Mouse (Mus musculus) gastrocnemius, postnatal 14 days (tissue): ENCODE data around the gene Morn5. TPM values are rescaled to one million over a fixed set of nuclear protein-coding genes. Genes with fewer than 3 reads are reported as not detected.

ENCODE experiments used
- DNase-seq: peaks from one replicate; pipeline ENCODE4 v3.0.0; 2021; ENCODE audit warnings: mixed read lengths
- intact Hi-C: fragments of 180-260 bp; cut with DNase I; formaldehyde crosslinking; loops from one replicate; pipeline ENCODE4 v1.15.1; 2025; ENCODE audit warnings: low total_unique reads
- long read RNA-seq, 2 experiments: library from polyadenylated mRNA; stranded (forward); transcript quantifications; one replicate each; pipeline ENCODE4 v2.0.0; 2021
- total RNA-seq, 2 experiments: library from RNA; stranded (reverse); gene quantifications; 2 replicates each; pipeline ENCODE4 v1.2.3; 2021

Morn5 gene
- not detected for total RNA-seq
- long read RNA-seq, experiment 1: 0 reads
- long read RNA-seq, experiment 2: 0 reads

DNA sequence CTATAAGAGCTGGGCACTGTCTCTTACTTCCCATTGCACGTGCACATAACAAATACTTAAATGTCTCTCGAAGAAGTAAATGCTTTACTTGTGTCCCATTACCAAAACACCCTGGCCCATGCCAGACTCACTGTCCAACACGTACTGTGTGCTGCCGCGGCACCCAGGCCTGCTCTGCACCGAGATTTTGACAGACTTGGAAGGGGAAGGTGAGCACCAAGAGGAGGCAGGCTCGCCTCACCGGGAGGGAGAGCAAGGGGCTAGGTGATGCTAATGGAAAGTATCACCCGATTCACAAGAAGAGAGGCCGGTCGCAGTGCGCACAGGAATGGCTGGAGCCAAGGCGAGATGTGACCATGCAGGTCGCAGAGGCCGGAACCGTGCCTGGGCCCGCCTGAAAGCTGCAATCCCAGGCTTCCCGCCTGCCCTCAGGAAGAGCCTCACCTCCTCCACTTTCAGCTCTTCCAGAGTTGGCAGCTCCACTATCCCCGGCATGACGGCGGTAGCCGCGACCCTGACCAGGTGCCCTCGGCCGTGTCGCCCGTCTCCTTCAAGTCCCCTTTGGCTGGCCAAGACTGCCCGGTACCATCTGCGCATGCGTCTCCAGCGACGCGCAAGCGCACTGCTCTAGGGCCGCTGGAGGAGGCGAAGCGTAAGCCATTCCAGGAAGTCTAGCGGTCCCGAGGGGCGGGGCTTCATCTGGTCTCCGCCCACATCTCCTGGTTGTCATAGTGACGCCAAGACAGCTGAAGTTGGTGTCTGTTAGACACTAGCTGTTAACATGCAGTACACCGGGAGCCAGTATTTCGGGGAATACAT is at the start of gene Morn5, which contains the start of gene Ndufa8:
TSS of gene Morn5 (plus strand) at position 711 of the 819 bp plus-strand sequence.
TSS of gene Ndufa8 (minus strand) at position 659 of the 819 bp plus-strand sequence.
- intact Hi-C loops: no loop called here
- DNase-seq: peak; percentile 97

DNA sequence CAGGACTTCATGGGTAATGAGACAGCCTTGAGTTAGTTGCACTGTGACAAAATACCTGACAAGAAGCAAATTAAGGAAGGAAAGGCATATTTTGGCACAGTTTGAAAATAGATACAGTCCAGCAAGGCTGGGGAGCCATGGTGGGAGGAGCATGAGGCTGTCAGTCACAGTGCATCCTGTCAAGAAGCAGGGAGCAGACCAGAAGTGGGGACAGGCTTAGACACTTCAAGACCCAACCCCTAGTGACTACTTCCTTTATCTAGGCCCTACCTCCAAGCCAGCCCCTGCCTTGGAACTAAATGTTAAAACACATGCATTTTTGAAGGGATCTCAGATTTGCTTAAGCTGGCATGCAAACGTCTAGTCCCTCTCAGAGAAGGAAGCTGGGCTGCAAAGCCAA is 48.9 kb upstream of the Morn5 start:
- intact Hi-C loops: no loop called here
- DNase-seq: no peak

DNA sequence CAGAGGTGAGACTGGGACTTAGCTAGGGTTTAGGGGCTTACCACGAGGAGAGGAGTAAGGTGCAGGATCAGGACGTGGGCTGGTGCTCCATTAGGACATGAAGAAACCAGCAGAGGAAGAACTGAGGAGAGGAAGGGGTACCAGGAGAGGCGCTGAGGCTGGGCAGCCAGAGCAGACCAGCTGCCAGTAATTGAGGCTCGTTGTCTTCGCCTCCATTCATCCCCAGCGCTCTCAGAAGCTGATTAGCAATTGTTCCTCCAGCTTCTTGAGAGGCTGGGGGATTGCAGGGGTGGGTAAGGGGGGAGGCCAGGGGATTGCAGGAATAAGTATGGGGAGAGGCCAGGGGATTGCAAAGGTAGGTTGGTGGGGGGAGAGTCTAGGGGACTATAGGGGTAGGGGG is 47.1 kb upstream of the Morn5 start:
- intact Hi-C loops: no loop called here
- DNase-seq: no peak

DNA sequence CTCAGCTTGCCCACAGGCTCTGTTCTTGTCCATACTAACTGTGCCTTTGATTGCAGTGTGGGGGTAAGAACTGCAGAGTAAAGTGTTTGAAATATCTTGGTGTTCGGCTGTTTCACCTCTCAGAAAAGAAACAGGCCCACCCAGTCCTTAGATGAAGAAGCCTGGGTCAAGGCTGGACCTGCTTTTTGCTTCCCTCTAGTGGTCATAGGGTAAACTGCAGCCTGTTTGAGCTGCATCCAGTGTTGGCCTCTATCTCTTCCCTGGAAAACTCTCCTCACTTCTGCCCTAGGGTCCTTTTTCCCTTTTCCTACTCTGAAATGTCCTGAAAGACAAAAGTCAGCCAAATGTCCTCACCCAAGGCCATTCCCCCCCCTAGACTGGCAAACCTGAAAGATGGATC is 41.2 kb upstream of the Morn5 start:
- intact Hi-C loops: loop anchor here (5.0 kb wide), 1 partner anchor 264 kb away; no protein-coding TSS in a partner anchor
- DNase-seq: peak; percentile 25

DNA sequence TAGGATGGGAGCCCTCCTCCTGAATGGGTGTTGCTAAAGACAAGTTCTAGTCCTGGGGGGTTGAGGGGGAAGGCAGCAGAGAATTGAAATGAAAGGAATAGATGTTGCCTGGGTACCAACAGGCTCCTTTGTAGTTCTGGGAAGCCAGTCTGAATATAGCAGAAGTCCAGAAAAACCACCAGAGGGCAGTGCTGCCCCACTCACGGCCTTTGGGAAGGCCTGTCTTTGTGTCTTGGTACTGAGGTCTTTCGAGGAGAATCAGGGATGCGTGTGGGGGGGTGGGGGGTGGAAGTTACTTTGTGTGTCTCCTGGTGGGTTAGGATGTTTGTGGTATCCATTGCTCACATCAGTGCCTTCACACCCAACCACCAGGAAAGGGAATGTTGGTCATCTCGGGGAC is 39.9 kb upstream of the Morn5 start:
- DNase-seq: peak; percentile 70
- intact Hi-C loops: loop anchor here (1.0 to 5.0 kb wide), 2 partner anchors 205 to 263 kb away; no protein-coding TSS in a partner anchor

DNA sequence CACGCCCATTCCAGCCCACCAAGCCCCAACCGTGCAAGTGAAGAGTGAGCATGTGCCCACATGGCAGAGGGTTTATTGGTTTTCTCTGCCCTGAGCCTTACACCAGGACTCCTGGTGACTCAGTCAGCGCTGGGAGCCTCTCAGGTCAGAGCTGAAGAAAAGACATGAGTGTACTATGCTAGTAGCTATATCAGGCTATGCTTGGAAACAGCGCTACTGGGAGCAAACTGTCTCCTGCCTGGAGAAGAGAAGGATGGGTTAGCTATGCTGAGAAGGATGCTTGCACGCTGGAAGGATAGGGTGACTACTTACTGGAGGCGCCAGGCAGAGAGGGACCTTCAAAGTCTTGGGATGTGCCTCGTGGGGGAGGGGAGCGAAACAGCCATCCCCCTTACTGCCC is 38.7 kb upstream of the Morn5 start:
- intact Hi-C loops: no loop called here

DNA sequence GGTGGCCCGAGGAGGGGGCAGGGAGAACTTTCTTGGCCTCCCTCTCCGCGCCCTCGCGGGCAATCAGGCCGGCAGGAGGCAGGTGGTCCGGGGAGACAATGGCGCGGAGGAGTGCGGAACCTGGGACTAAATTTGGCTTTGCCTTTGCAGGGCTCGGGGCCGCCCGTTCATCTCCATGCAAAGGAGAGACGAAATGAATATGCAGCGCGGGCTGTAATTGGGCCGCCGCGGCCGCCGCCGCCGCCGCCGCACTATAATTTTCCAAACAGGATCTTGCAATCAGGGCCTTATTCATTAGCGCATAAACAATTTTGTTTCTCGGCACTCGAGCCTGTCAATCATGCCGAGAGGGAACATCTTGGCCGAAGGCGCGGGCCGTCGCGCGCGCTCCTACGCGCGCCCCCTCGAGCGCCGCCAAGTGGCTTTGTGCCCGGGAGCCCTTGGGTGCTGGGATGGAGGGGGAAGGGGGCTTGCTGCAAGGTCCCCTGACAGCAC is 37.9 kb upstream of the Morn5 start:
- intact Hi-C loops: no loop called here
- DNase-seq: no peak

More for the DNA sequence above, 38.7 kb upstream of the Morn5 start:
- DNase-seq: no peak

DNA sequence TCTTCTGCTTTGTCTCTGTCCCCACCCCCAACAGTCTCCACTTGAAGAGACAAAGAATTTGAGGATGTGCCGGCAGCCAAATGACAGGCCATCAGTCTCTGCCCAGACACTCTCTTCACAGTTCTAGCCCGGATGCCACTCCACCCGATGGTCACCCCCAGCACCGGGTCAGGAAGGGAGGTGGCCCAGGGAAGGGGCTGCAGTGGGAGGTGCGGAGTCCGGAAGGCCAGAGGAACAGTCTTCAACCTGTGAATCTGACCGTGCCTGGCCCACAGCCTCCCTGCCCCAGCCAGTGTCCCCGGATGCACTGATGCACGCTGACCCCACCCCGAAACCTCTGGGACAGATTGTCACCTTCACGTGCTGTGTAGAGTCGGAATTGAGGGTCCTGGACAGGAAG is 36.2 kb upstream of the Morn5 start:
- DNase-seq: no peak
- intact Hi-C loops: no loop called here

DNA sequence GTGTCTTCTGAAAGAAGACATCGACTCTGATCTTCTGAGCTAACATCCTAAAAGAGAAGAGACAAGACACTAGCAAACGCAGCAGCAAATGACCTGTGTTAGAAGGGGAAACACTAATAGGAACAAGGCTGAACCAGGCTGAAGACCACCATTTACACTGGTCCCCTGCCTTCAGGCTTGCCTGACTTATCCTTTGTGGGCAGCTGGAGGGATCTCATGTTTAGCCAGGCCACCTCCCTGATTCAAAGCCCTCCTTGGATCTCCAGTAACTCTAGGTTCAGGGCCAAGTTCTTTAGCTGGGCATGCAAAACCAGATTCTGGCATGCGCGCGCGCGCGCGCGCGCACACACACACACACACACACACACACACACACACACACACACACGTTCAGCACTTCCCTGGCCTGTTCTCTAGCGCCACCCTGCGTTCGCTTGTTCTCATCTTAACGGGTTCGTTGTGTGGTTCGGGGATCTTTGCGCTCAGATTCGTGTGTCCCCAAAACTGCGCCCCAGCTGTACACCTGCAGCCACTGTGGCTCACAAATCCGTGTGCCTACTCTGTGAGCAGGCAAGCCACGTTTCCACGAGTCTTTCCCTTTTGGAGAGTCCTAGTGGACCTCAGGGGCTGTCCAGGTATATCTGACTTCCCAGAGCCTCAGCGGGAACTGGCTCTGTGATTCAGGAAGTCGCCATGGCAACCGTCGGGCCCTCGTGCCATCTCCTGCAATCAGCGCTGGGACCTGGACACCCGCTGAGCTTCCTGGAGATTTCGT is 27.7 kb upstream of the Morn5 start:
- intact Hi-C loops: no loop called here
- peak; percentile 82 for DNase-seq

DNA sequence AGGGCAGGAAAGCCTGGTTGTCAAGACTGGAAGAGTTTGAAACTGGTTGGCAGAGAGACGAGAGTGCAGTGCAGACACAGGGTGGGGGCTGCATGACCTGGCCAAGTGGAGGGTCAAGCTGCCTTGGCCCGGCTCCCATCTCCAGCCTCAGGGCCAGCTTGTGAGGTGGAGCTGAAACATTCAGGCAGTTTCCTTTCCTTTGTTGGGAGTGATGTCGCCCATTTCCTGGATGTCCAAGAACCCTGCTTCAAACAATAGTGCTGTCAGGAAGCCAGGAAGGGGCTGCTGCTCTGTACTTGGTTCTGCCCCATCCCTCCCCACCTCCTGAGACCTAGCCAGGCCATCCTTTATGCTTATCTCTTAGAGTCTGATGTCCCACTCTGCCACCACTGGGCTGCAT is 26.0 kb upstream of the Morn5 start:
- peak; percentile 33 for DNase-seq
- intact Hi-C loops: no loop called here

DNA sequence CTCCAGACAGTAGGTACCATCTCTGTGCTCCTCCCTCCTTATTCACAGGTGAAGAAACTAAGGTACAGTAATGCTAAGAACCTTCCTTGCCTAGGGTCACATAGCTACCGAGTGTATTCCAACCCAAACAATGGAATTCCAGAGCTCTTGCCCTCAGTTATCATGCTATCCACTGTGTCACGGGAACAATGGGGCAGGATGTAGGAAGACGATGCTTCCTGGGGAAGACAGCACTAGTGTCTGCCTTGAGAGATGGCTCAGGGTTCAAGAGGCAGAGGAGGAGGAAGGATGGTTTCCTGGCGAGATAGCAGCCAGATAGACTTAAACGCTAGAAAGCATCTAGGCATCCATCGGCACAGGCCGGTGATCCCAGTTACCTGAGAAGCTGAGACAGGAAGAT is 16.4 kb upstream of the Morn5 start:
- DNase-seq: no peak
- intact Hi-C loops: no loop called here

DNA sequence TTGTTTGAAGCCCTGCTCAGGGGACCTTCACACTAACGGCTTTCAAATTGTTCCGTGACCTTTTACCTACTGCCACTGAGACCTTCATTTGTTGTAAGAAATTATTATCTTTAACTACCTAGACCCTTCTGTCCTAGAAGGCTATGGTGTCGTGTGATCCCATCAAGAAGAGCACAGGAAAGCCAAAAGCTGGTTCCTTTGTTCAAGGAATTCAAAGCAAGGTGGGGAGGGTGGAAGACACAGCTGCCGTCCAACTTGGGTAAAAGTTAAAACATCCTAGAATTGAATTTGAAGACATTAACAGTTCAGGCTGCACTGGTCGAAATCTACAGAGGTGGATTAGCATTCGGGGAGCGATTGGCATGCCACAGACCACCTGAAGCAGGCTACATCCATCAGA is 15.3 kb upstream of the Morn5 start:
- DNase-seq: no peak
- intact Hi-C loops: no loop called here

DNA sequence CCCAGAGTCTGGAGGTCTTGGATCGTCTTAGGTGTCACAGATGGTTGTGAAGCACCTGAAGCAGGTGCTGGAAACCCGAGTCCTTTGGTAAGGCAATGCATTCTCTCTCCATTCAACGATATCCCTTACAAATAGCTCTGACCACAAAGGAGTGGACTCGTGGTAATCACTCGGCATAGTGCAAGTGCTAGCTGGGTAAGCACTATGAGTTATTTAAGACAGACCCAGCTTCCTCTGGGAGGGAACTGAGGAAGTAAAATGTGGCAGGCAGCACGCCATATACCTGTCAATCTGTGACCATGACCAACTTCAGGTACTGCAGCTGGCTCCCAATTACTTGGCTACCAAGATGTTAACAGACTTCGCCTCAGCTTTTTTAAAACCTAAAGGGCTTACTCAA is 14.4 kb upstream of the Morn5 start:
- intact Hi-C loops: no loop called here
- DNase-seq: no peak

DNA sequence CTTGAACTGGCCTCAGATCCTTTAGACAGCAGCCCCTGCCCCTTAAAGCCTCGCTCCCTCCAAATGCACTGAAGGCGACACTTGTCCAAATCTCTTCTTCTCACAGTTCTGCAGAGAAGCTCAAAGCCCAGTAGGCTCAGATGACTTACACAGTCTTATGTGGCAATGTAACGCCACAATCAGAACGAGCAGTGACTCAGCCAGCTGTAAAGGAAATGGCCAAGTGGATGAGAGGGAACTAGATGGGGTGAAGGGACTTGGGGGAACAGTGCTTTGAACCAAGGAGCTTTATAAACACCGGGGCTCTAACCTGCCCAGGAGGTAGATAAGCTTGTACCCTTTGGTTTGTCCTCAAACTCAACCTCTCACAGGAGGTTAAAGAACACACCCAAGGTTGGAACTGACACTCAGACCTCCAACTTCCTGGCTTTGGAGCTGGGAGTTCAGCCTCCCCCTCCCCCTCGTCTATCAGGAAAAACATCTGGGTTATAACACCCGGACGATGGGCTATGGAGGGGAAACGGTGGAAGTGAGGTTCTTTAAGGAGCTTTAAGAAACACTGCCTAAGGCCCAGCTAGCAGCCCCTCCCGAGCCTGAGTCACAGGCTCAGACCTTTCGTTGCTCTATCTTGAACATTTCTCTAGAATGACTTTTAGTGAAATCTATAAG is 13.7 kb upstream of the Morn5 start:
- no peak for DNase-seq
- intact Hi-C loops: no loop called here

DNA sequence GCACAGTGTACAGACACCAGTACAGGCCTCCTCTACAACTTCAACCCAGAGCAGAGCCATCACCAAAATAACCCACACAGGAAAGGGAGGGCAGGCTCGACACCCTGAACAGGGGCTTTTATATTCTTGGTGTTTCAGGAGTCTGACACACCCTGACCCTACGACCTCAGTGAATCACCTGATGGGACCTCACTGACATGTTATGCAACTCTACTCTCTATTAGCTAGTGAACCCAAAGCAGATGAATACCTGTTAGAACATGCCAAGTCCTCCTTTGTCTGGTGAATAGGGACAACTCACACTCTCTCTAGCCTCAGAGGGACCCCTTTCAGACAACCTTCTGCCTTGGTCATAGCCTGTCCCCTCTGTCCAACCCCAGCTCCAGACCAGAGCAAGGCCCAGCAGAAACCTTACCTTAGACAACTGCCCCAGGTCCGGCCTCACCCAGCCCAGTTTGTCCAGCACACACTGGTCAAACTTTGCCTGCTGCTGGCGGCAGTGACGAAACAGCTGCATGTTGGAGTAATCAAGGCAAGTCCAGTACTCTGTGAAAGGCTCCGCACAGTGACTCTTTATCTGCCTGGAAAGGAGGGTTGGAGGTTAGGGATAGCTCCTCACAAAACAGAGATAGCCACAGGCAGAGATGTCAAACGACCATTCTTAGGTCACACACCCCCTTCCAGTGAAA is 9.8 kb upstream of the Morn5 start:
- intact Hi-C loops: no loop called here
- no peak for DNase-seq

DNA sequence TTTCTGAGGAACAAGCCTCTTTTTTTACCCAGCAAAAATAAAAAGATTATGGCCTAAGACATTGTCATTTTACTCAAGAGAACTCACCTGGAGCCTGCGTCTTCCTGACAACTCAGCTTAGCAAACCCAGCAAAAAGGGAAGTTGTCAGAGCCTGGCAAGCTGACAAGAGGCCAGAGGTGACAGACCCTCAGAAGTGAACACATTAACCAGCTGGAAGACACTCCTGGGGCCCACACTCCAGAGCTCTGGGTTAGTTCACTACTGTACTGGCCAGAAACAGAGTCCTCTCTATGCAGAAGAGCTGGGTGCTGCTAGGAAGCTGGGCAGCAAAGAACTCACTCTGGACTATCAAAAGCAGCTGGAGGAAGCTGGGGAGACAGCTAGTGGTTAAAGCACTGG is 8.4 kb upstream of the Morn5 start:
- intact Hi-C loops: no loop called here
- DNase-seq: no peak

DNA sequence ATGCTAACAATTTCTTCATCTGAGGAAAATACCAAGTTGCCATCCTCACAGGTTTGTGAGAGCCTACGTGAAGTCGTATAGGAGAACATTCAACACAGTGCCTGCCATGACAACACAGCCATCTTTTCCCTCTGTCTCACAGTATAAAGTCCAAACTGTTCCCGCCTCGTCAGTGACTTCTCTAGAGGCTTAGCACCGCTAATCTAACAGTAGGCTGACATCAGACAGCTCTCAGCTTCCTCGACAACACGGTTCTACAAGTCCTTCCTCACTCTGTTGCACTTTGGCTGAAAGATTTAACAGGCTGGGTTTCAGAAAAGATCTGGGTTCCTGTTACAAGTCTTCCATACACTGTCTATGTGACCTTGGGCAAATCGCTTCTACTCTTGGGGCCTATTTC is 1.1 kb upstream of the Morn5 start:
- no peak for DNase-seq
- intact Hi-C loops: no loop called here

DNA sequence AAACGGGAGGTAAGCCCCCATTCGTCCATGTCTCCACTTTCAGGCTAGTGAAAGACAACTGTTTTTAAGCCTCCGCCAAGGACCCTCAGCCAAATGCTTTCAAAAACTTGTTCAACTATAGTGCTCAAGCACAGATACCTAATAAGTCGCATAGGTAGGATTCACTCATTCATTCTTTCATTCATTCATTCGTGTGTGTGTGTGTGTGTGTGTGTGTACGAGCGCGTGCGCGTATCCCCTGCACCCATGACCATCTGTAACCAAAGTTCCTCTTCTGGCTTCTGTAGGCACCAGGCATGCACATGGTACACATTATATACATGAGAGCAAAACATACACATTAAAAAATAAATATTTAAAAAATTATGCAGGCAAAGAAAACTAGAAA is 303 bp downstream of the Morn5 start:
- intact Hi-C loops: no loop called here
- DNase-seq: no peak

DNA sequence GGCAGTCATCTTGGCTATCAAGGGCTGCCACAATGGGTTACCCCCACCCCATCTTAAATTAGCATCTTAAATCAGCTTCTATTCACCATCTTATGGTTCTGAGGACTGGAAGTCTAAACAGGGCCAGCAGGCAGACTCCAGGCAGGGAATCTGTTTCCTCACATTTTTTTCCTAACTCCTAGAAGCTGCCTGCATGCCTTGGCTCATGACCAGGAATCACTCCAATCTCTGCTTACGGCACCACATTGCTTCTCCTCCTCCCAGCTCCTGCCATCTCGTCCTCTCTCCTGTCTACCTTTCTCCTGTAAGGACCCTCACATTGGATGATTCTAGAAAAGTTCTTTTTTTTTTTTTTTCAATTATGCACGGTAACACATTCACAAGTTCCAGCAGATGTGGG is 4.0 kb downstream of the Morn5 start:
- intact Hi-C loops: no loop called here
- DNase-seq: no peak
